Mouse (Mus musculus) Patski (cell line): ENCODE results near the gene Idh2. TPM values are rescaled to one million over a fixed set of nuclear protein-coding genes. Genes with fewer than 3 reads are reported as not detected.
A peak's percentile ranks its signal among the peaks of the same experiment; 100 is the strongest.

ENCODE experiments used
- ATAC-seq: fragments of 100-300 bp; one replicate; pipeline ENCODE4 v1.8.0; 2021
- CTCF ChIA-PET: fragments of 350-600 bp; sonication (Branson Sonifier 250); formaldehyde crosslinking; loops from one replicate; lab custom pipeline; 2022; ENCODE audit warnings: inconsistent platforms; lab: Charles Lee
- POLR2A ChIA-PET: fragments of 350-600 bp; sonication (Branson Sonifier 250); formaldehyde crosslinking; loops from one replicate; lab custom pipeline; 2022; ENCODE audit warnings: antibody characterized with exemption, inconsistent platforms; lab: Charles Lee
- DNase-seq: peaks from one replicate; pipeline ENCODE4 v3.0.0-alpha.2; 2011; ENCODE audit warnings: low read depth, low spot score
- H3K27me3 ChIP-seq: fragments of 371-371 bp; one replicate; pipeline ENCODE4 v1.5.1; 2021
- CTCF ChIP-seq: fragments of 100-300 bp; IDR thresholded peaks from one replicate; pipeline ENCODE4 v1.5.1; 2021
- in situ Hi-C: fragments of 300-500 bp; cut with MboI; formaldehyde crosslinking; loops from 3 replicates; pipeline ENCODE4 v1.11.1; 2018; ENCODE audit warnings: low pct_unique_long_range_greater_than_20kb, mixed read lengths
- polyA plus RNA-seq: library from polyadenylated mRNA; unstranded; gene quantifications from one replicate; pipeline ENCODE4 v1.2.3, GENCODE M21; 2021

Idh2 gene
- polyA plus RNA-seq, 1 experiment from 2014 or later = 679 TPM

GRCm38 (mm10) chr7:80129278-80129677 is 14.1 kb upstream of the Idh2 start:
- ATAC-seq = no peak
- TF ChIP-seq CTCF = no peak
- no peak for DNase-seq
- in situ Hi-C loops = loop anchor here (25.0 kb wide), 1 partner anchor 458 kb away; no protein-coding TSS in a partner anchor
- CTCF ChIA-PET = interaction anchor here (1.6 kb wide), 1 partner anchor 11 kb away, joined by 4 read pairs; no protein-coding TSS in a partner anchor
- H3K27me3 ChIP-seq = no peaks in the 10 kb centered on the region
- POLR2A ChIA-PET = interaction anchor here (0.5 kb wide), 1 partner anchor 101 kb away, joined by 5 read pairs; no protein-coding TSS in a partner anchor

GRCm38 (mm10) chr7:80123672-80124071 is 8.5 kb upstream of the Idh2 start:
- DNase-seq = no peak
- no peak for TF ChIP-seq CTCF
- ChIA-PET POLR2A (no interaction called here), CTCF (no interaction called here)
- ATAC-seq = no peak
- in situ Hi-C loops = no loop called here
- no peaks in the 10 kb centered on the region for H3K27me3 ChIP-seq

- ATAC-seq = no peak
- no peaks in the 10 kb centered on the region for H3K27me3 ChIP-seq
- DNase-seq = no peak
- in situ Hi-C loops = no loop called here
- no peak for TF ChIP-seq CTCF
- ChIA-PET POLR2A (no interaction called here), CTCF (interaction anchor here (0.9 to 1.2 kb wide), 2 partner anchors 9 to 119 kb away, joined by 3 to 6 read pairs; no protein-coding TSS in a partner anchor)
Observed at GRCm38 (mm10) chr7:80123115-80123514, 7.9 kb upstream of the Idh2 start.

- ATAC-seq = peak; percentile 60
- ChIA-PET POLR2A (interaction anchor here (0.9 to 1.2 kb wide), 2 partner anchors 9 to 93 kb away, joined by 3 read pairs; no protein-coding TSS in a partner anchor), CTCF (interaction anchor here (1.5 kb wide), 1 partner anchor 17 kb away, joined by 8 read pairs; no protein-coding TSS in a partner anchor)
- TF ChIP-seq CTCF = no peak
- no peaks in the 10 kb centered on the region for H3K27me3 ChIP-seq
- in situ Hi-C loops = no loop called here
- peak; percentile 62 for DNase-seq
Observed at GRCm38 (mm10) chr7:80121083-80121482, 5.9 kb upstream of the Idh2 start.

GRCm38 (mm10) chr7:80119198-80119597 is 4.0 kb upstream of the Idh2 start:
- no peak for DNase-seq
- CTCF ChIA-PET = interaction anchor here (0.8 to 0.9 kb wide), 2 partner anchors 18 to 21 kb away, joined by 3 read pairs; no protein-coding TSS in a partner anchor
- no peaks in the 10 kb centered on the region for H3K27me3 ChIP-seq
- POLR2A ChIA-PET = interaction anchor here (0.5 to 0.6 kb wide), 2 partner anchors 27 to 79 kb away, joined by 5 to 7 read pairs; no protein-coding TSS in a partner anchor
- in situ Hi-C loops = no loop called here
- TF ChIP-seq CTCF = no peak
- no peak for ATAC-seq

GRCm38 (mm10) chr7:80116158-80116557 is 966 bp upstream of the Idh2 start:
- DNase-seq (no peak), ATAC-seq (no peak)
- no peak for TF ChIP-seq CTCF
- ChIA-PET POLR2A (no interaction called here), CTCF (interaction anchor here (1.0 kb wide), 1 partner anchor 15 kb away, joined by 3 read pairs; no protein-coding TSS in a partner anchor)
- no peaks in the 10 kb centered on the region for H3K27me3 ChIP-seq
- in situ Hi-C loops = no loop called here

- DNase-seq = no peak
- ChIA-PET CTCF (interaction anchor here (1.3 to 1.7 kb wide), 2 partner anchors 19 to 22 kb away, joined by 3 read pairs; no protein-coding TSS in a partner anchor), POLR2A (interaction anchor here (0.9 to 1.7 kb wide), 6 partner anchors 18 to 243 kb away, joined by 3 to 7 read pairs (median 3); partner anchors contain the start of gene Zfp710)
- H3K27me3 ChIP-seq = no peaks in the 10 kb centered on the region
- peak; percentile 38 for ATAC-seq
- no peak for TF ChIP-seq CTCF
- in situ Hi-C loops = no loop called here
Observed at GRCm38 (mm10) chr7:80114451-80115223, 555 bp downstream of the Idh2 start.

GRCm38 (mm10) chr7:80113989-80114388 is 1.2 kb downstream of the Idh2 start:
- ATAC-seq (peak; percentile 33), DNase-seq (no peak)
- no peak for TF ChIP-seq CTCF
- CTCF ChIA-PET = interaction anchor here (1.3 to 1.7 kb wide), 2 partner anchors 20 to 21 kb away, joined by 3 read pairs; no protein-coding TSS in a partner anchor
- in situ Hi-C loops = no loop called here
- no peaks in the 10 kb centered on the region for H3K27me3 ChIP-seq
- POLR2A ChIA-PET = interaction anchor here (0.8 to 1.7 kb wide), 7 partner anchors 12 to 204 kb away, joined by 3 to 7 read pairs (median 3); partner anchors contain the start of gene Zfp710

- no peaks in the 10 kb centered on the region for H3K27me3 ChIP-seq
- no peak for ATAC-seq
- TF ChIP-seq CTCF = no peak
- in situ Hi-C loops = no loop called here
- no peak for DNase-seq
- ChIA-PET POLR2A (interaction anchor here (0.6 to 1.7 kb wide), 4 partner anchors 9 to 213 kb away, joined by 3 to 5 read pairs (median 4); partner anchors contain the start of gene Rccd1), CTCF (interaction anchor here (1.4 kb wide), 1 partner anchor 18 kb away, joined by 3 read pairs; no protein-coding TSS in a partner anchor)
Observed at GRCm38 (mm10) chr7:80111066-80112045, 3.8 kb downstream of the Idh2 start.
